Mouse (Mus musculus) neural tube, embryonic 13.5 days (tissue): ENCODE results near the gene Me3. TPM values are rescaled to one million over a fixed set of nuclear protein-coding genes. Genes with fewer than 3 reads are reported as not detected.

Source experiments
- ATAC-seq: fragments of 200-750 bp; cut with Nextera tagmentation; 2 replicates; pipeline ENCODE4 v1.8.0; 2017; ENCODE audit warnings: low read depth, mild to moderate bottlenecking, moderate TSS enrichment, moderate library complexity
- H3K27ac ChIP-seq: fragments of 300-500 bp; sonication (generic); replicated peaks from 2 replicates; pipeline ENCODE4 v1.5.1; 2015; ENCODE audit warnings: moderate library complexity, mild to moderate bottlenecking, inconsistent platforms
- H3K27me3 ChIP-seq: fragments of 300-500 bp; sonication (generic); 2 replicates; pipeline ENCODE4 v1.6.1; 2015; ENCODE audit warnings: mild to moderate bottlenecking, inconsistent platforms
- H3K36me3 ChIP-seq: fragments of 300-500 bp; sonication (generic); 2 replicates; pipeline ENCODE4 v1.6.1; 2015; ENCODE audit warnings: mild to moderate bottlenecking, inconsistent platforms
- H3K4me1 ChIP-seq: fragments of 300-500 bp; sonication (generic); replicated peaks from 2 replicates; pipeline ENCODE4 v1.6.1; 2015; ENCODE audit warnings: inconsistent platforms
- H3K4me2 ChIP-seq: fragments of 300-500 bp; sonication (generic); 2 replicates; pipeline ENCODE4 v1.6.1; 2015; ENCODE audit warnings: inconsistent platforms, mild to moderate bottlenecking, moderate library complexity
- H3K4me3 ChIP-seq: fragments of 300-500 bp; sonication (generic); 2 replicates; pipeline ENCODE4 v1.5.1; 2015; ENCODE audit warnings: mild to moderate bottlenecking, inconsistent platforms
- H3K9ac ChIP-seq: fragments of 300-500 bp; sonication (generic); 2 replicates; pipeline ENCODE4 v1.6.1; 2015; ENCODE audit warnings: moderate library complexity, mild to moderate bottlenecking, inconsistent platforms
- H3K9me3 ChIP-seq: fragments of 300-500 bp; sonication (generic); 2 replicates; pipeline ENCODE4 v1.6.1; 2016; ENCODE audit warnings: inconsistent platforms
- WGBS: fragments of 180-500 bp; shearing (Covaris S2); methylation state at CpG from one replicate; pipeline ENCODE4 v1.1.7; 2015; 5-methylcytosine and 5-hydroxymethylcytosine counted together
- polyA plus RNA-seq: library from polyadenylated mRNA; unstranded; fragments of >200 nt; fragmentation: Nextera tagmentation; extraction: Ambion mirVana; gene quantifications from 2 replicates; pipeline ENCODE4 v1.2.1, GENCODE M21; 2015

The Me3 gene
- polyA plus RNA-seq, 1 experiment from 2014 or later, result 5.1 TPM

DNA sequence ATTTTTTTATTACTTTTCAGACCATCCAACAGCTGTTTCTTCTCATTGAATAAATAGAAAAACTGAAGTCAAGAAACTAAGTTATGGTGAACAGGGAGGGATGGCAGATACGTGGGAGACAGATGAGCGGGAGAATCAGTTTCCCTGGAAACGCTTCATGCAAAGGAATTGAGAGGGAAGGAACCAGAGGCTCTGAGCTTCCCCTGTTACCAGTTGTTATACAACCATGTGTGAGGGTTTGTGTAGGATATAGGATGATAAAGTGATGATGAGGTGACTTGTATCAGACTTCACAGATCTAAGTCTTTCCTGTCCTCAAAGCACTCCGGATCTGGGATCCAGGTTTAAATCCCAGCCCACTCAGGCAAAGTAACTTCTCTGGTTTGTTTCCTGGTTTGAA is 3.2 kb upstream of the Me3 start:
- H3K4me1 ChIP-seq, result peaks cover 11% of the 10 kb centered on the region
- no peak overlapping the region for H3K9ac ChIP-seq
- 0 out of 2 replicates have a peak, but pooled peaks cover 12% of the 10 kb centered on the region for H3K27me3 ChIP-seq
- ATAC-seq, result no peak
- H3K27ac ChIP-seq, result no peak overlapping the region
- no peaks in the 10 kb centered on the region for H3K9me3 ChIP-seq
- WGBS, result 53% methylated on average over 4 of the region's 4 CpGs
- no peak overlapping the region for H3K4me3 ChIP-seq
- no peak overlapping the region for H3K4me2 ChIP-seq
- no peaks in the 10 kb centered on the region for H3K36me3 ChIP-seq

DNA sequence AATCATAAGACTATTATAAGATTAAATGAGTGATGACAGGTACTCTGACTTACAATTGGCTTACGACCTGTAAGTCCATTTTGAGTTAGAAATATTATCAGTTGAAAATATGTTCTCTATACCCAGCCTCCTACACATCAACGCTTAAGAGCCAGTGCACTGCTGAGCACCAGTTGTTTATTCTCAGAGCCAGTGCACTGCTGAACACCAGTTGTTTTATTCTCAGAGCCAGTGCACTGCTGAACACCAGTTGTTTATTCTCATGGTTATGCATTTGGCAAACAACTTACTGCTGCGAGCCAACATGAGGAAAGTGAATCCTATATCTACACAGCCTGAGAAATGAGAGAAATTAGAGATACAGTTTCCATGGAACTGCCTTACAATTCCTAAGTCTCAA is 2.3 kb upstream of the Me3 start:
- Histone ChIP-seq H3K4me3 (no peak overlapping the region), H3K4me1 (peaks cover 11% of the 10 kb centered on the region), H3K27ac (no peak overlapping the region), H3K4me2 (no peak overlapping the region), H3K27me3 (peaks cover 15% of the 10 kb centered on the region; the same call in 1 of the 2 replicates), H3K9me3 (no peaks in the 10 kb centered on the region), H3K36me3 (no peaks in the 10 kb centered on the region), H3K9ac (no peak overlapping the region)
- WGBS, result 83% methylated on average over 3 of the region's 3 CpGs
- ATAC-seq, result no peak

DNA sequence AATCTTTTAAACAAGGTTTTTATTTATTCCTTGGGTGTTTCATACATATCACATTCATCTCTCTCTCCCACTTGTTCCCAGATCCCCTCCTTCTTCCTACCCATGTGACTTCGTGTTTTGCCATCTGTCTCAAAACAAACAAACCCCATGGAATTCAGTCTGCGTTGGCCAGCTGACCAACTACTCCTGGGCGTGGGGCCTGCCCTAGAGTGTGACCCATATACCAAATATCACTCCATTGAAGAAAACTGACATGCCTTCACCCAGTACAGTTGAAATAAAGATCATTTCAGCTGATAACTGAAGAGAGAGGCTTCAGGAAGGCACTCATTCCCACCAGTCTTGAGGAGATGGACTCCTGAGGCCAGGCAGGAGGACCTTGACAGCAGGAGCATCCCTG is 1.4 kb upstream of the Me3 start:
- WGBS, result 60% methylated on average over 3 of the region's 3 CpGs
- H3K36me3 ChIP-seq, result no peaks in the 10 kb centered on the region
- H3K4me3 ChIP-seq, result no peak overlapping the region
- no peak for ATAC-seq
- no peak overlapping the region for H3K4me2 ChIP-seq
- H3K9ac ChIP-seq, result no peak overlapping the region
- no peak overlapping the region for H3K27ac ChIP-seq
- peaks cover 15% of the 10 kb centered on the region; the same call in 1 of the 2 replicates for H3K27me3 ChIP-seq
- peaks cover 11% of the 10 kb centered on the region for H3K4me1 ChIP-seq
- no peaks in the 10 kb centered on the region for H3K9me3 ChIP-seq

DNA sequence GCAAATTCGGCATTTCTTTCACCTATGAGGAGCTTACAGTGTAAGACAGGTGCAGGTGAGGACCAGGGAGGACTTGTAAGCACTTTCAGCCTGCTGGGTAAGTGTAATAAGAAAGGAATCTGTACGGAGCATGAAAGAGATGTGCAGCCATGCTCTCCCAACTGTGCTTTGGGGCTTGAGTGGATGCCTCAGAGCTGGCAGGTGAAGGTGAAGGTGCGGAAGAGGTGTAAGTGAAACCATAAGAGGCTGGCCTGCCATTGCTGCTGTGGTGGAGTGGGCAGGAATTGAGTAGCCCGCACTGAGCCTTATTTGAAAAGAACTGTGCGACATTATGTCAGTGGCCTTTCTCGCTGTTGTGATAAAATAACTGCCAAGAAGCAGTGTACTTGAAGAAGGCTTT is 8.3 kb downstream of the Me3 start:
- no peak for ATAC-seq
- 91% methylated on average over 6 of the region's 6 CpGs for WGBS
- Histone ChIP-seq H3K9ac (no peak overlapping the region), H3K36me3 (no peaks in the 10 kb centered on the region), H3K4me1 (no peaks in the 10 kb centered on the region), H3K4me2 (no peak overlapping the region), H3K27ac (no peak overlapping the region), H3K27me3 (no peaks in the 10 kb centered on the region), H3K4me3 (no peak overlapping the region), H3K9me3 (no peaks in the 10 kb centered on the region)

GRCm38 (mm10) chr7:89640944-89641661 is 8.9 kb downstream of the Me3 start:
- H3K9me3 ChIP-seq, result no peaks in the 10 kb centered on the region
- no peak overlapping the region for H3K4me3 ChIP-seq
- H3K9ac ChIP-seq, result no peak overlapping the region
- no peak overlapping the region for H3K27ac ChIP-seq
- no peak overlapping the region for H3K4me2 ChIP-seq
- H3K27me3 ChIP-seq, result no peaks in the 10 kb centered on the region
- no peak for ATAC-seq
- WGBS, result 84% methylated on average over 8 of the region's 8 CpGs
- no peaks in the 10 kb centered on the region for H3K4me1 ChIP-seq
- H3K36me3 ChIP-seq, result no peaks in the 10 kb centered on the region

- WGBS, result 71% methylated on average over 3 of the region's 3 CpGs
- Histone ChIP-seq H3K36me3 (no peaks in the 10 kb centered on the region), H3K9me3 (no peaks in the 10 kb centered on the region)
These were observed 12.8 kb downstream of the Me3 start for GRCm38 (mm10) chr7:89645015-89645414.

DNA sequence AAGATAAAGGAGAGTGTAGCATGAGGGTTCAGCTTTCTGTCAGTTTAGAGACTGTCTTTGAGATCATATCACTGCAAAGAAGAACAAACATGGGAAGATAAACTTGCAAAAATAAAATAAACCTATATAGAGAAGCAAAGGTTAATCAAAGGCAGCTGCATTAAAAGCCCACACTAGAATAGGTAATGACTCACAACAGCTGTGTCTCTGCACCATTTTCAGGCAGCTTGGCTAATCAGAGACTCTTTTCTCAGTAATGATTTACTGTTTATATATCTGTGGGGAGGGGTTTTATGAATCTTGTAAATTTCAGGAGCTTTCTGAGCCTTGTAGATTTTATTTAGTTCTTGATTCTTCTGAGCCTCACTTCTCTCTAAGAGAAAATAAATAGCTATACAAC is 15.7 kb downstream of the Me3 start:
- Histone ChIP-seq H3K4me1 (no peaks in the 10 kb centered on the region), H3K36me3 (no peaks in the 10 kb centered on the region), H3K27me3 (no peaks in the 10 kb centered on the region), H3K9ac (no peak overlapping the region), H3K4me2 (no peak overlapping the region), H3K9me3 (no peaks in the 10 kb centered on the region), H3K4me3 (no peak overlapping the region), H3K27ac (no peak overlapping the region)
- ATAC-seq, result no peak

More at GRCm38 (mm10) chr7:89645015-89645414, 12.8 kb downstream of the Me3 start:
- no peak overlapping the region for H3K27ac ChIP-seq
- ATAC-seq, result no peak
- H3K4me1 ChIP-seq, result no peaks in the 10 kb centered on the region
- H3K4me2 ChIP-seq, result no peak overlapping the region
- no peak overlapping the region for H3K9ac ChIP-seq
- H3K4me3 ChIP-seq, result no peak overlapping the region
- no peaks in the 10 kb centered on the region for H3K27me3 ChIP-seq

- WGBS, result 48% methylated on average over 9 of the region's 9 CpGs
- no peak overlapping the region for H3K27ac ChIP-seq
- H3K9me3 ChIP-seq, result no peaks in the 10 kb centered on the region
- no peaks in the 10 kb centered on the region for H3K27me3 ChIP-seq
- no peaks in the 10 kb centered on the region for H3K36me3 ChIP-seq
- H3K4me1 ChIP-seq, result 0 out of 2 replicates have a peak, but pooled peaks cover 3% of the 10 kb centered on the region
- no peak overlapping the region for H3K4me3 ChIP-seq
- H3K9ac ChIP-seq, result no peak overlapping the region
- no peak for ATAC-seq
- no peak overlapping the region for H3K4me2 ChIP-seq
These were observed 25.0 kb downstream of the Me3 start for GRCm38 (mm10) chr7:89657183-89657582.

- H3K9me3 ChIP-seq, result no peaks in the 10 kb centered on the region
- no peaks in the 10 kb centered on the region for H3K36me3 ChIP-seq
- no peak overlapping the region for H3K4me3 ChIP-seq
- WGBS, result 26% methylated on average over 7 of the region's 7 CpGs
- H3K27ac ChIP-seq, result no peak overlapping the region
- ATAC-seq, result no peak
- 0 out of 2 replicates have a peak, but pooled peaks cover 3% of the 10 kb centered on the region for H3K4me1 ChIP-seq
- no peak overlapping the region for H3K9ac ChIP-seq
- no peaks in the 10 kb centered on the region for H3K27me3 ChIP-seq
- H3K4me2 ChIP-seq, result no peak overlapping the region
These were observed 25.6 kb downstream of the Me3 start for GRCm38 (mm10) chr7:89657692-89658212.

GRCm38 (mm10) chr7:89664197-89664596 is 32.0 kb downstream of the Me3 start:
- H3K4me3 ChIP-seq, result no peak overlapping the region
- 82% methylated on average over 5 of the region's 5 CpGs for WGBS
- no peaks in the 10 kb centered on the region for H3K36me3 ChIP-seq
- ATAC-seq, result no peak
- no peaks in the 10 kb centered on the region for H3K27me3 ChIP-seq
- H3K4me1 ChIP-seq, result no peaks in the 10 kb centered on the region
- no peak overlapping the region for H3K27ac ChIP-seq
- no peaks in the 10 kb centered on the region for H3K9me3 ChIP-seq
- no peak overlapping the region for H3K9ac ChIP-seq
- H3K4me2 ChIP-seq, result no peak overlapping the region

GRCm38 (mm10) chr7:89666361-89666760 is 34.2 kb downstream of the Me3 start:
- H3K4me2 ChIP-seq, result no peak overlapping the region
- H3K27ac ChIP-seq, result no peak overlapping the region
- no peaks in the 10 kb centered on the region for H3K4me1 ChIP-seq
- H3K4me3 ChIP-seq, result no peak overlapping the region
- no peaks in the 10 kb centered on the region for H3K9me3 ChIP-seq
- ATAC-seq, result no peak
- no peak overlapping the region for H3K9ac ChIP-seq
- H3K27me3 ChIP-seq, result no peaks in the 10 kb centered on the region
- WGBS, result 90% methylated on average over 3 of the region's 3 CpGs
- H3K36me3 ChIP-seq, result no peaks in the 10 kb centered on the region

GRCm38 (mm10) chr7:89667570-89667969 is 35.4 kb downstream of the Me3 start:
- Histone ChIP-seq H3K27me3 (no peaks in the 10 kb centered on the region), H3K4me2 (no peak overlapping the region), H3K4me1 (no peaks in the 10 kb centered on the region), H3K9ac (no peak overlapping the region), H3K4me3 (no peak overlapping the region), H3K36me3 (no peaks in the 10 kb centered on the region), H3K27ac (no peak overlapping the region), H3K9me3 (no peaks in the 10 kb centered on the region)
- WGBS, result 85% methylated on average over 4 of the region's 4 CpGs
- ATAC-seq, result no peak

GRCm38 (mm10) chr7:89669461-89669860 is 37.3 kb downstream of the Me3 start:
- Histone ChIP-seq H3K4me3 (no peak overlapping the region), H3K4me2 (no peak overlapping the region), H3K27me3 (no peaks in the 10 kb centered on the region), H3K9ac (no peak overlapping the region), H3K9me3 (no peaks in the 10 kb centered on the region), H3K36me3 (no peaks in the 10 kb centered on the region), H3K27ac (no peak overlapping the region), H3K4me1 (no peaks in the 10 kb centered on the region)
- ATAC-seq, result no peak
- WGBS, result 63% methylated on average over 6 of the region's 6 CpGs
